Mouse (Mus musculus) kidney, adult 2 months (tissue): ENCODE measurements around the gene Ripply3.

Source experiments
- CTCF ChIP-seq: fragments of 200-500 bp; conservative IDR thresholded peaks from 2 replicates; pipeline ENCODE4 v1.5.1; 2011; ENCODE audit warnings: low read depth, mild to moderate bottlenecking, control low read depth, low read length, moderate library complexity, mixed read lengths; ENCODE audit not compliant: insufficient read depth, insufficient read length
- POLR2A ChIP-seq: fragments of 200-500 bp; IDR thresholded peaks from one replicate; pipeline ENCODE4 v1.6.1; 2011; ENCODE audit warnings: low read depth, low read length, control low read depth

- TF ChIP-seq CTCF (no peak), POLR2A (no peak)
Measured at GRCm38 (mm10) chr16:94291141-94291540, 37.1 kb upstream of the Ripply3 start.
